Mouse (Mus musculus) brown adipose tissue, adult 24 weeks (tissue): ENCODE data around the gene Ap4b1. TPM values are rescaled to one million over a fixed set of nuclear protein-coding genes. Genes with fewer than 3 reads are reported as not detected.

Source experiments
- H3K27ac ChIP-seq: fragments of 200-500 bp; replicated peaks from 2 replicates; pipeline ENCODE4 v1.5.1; 2012; ENCODE audit warnings: low read depth, mild to moderate bottlenecking, low read length
- H3K4me1 ChIP-seq: fragments of 200-500 bp; 2 replicates; pipeline ENCODE4 v1.6.1; 2012; ENCODE audit warnings: low read length, mixed read lengths; ENCODE audit not compliant: control insufficient read depth, insufficient read depth, insufficient read length
- H3K4me3 ChIP-seq: fragments of 200-500 bp; 2 replicates; pipeline ENCODE4 v1.5.1; 2012; ENCODE audit warnings: low read depth, mild to moderate bottlenecking, low read length, moderate library complexity; ENCODE audit not compliant: insufficient read depth
- polyA plus RNA-seq: library from polyadenylated mRNA; stranded (reverse); fragments of >200 nt; gene quantifications from 2 replicates; pipeline ENCODE4 v1.2.4, GENCODE M21; 2012; ENCODE audit not compliant: missing spikeins, insufficient read depth, insufficient read length

Ap4b1 gene
- polyA plus RNA-seq, result 8.6 and 10.6 TPM in 2 replicates

DNA sequence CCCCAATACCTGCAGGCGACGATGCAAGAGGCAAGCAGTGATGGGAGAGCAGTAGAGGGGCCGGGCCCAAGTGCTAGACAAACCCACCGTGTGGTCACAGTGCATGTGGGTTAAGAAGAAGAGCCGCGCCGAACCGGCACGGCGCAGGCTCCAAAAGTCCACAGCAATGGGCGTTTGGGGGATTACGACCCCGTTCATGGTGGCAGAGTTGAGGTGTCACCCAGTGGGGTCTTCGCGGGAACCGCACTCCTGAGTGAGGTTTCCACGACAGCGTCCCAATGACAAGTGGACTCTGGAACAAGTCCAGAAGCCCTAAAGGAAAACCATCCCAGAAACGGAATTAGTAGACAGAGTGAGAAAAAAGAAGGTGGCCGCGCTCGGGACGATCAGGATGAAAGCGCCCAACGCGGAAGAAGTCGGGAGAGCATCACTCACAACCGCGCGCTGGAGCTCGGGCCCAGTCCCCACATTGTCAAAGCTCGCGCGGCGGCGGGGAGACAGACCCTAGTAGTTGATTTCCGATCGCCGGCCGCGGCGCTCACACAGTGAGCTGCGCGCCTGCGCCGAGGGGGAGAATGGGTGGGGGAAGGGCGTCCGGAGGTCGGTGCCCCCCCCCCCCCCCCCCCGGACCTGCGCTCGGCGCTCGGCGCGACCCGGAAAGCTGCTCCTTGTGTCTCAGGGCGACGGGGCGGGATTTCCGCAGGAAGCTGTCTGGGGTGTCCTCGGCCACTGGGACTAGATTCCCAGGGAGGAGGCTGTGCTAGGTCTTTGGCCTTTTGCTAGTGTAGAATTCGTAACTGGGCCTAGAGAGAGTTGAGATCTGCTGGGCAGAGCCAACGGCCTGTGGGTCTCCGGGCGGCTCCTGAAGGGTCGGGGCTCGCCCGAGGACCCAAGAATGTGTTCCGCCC, at the start of gene Ap4b1, which contains the start of the genes Dclre1b and Gm43064:
Gene Ap4b1, plus strand, starts transcription at position 630 of the 908 bp plus-strand sequence.
Gene Dclre1b, minus strand, starts transcription at position 554 of the 908 bp plus-strand sequence.
Gene Gm43064, plus strand, starts transcription at position 683 of the 908 bp plus-strand sequence.
- H3K4me1 ChIP-seq, result peaks cover 7% of the 10 kb centered on the region
- peak within 1 kb of the TSS; percentile 85 for H3K4me3 ChIP-seq
- peak within 1 kb of the TSS; percentile 98 for H3K27ac ChIP-seq

GRCm38 (mm10) chr3:103766789-103767188, 42.5 kb upstream of the Ap4b1 start:
- Histone ChIP-seq H3K4me1 (peaks cover 7% of the 10 kb centered on the region), H3K27ac (no peak overlapping the region), H3K4me3 (no peak overlapping the region)

- H3K4me3 ChIP-seq, result peak overlapping the region; percentile 37; the same call in 1 of the 2 replicates
- peak overlapping the region; percentile 52 for H3K27ac ChIP-seq
- peaks cover 24% of the 10 kb centered on the region for H3K4me1 ChIP-seq
These were observed 37.7 kb upstream of the Ap4b1 start for GRCm38 (mm10) chr3:103771531-103772130.

DNA sequence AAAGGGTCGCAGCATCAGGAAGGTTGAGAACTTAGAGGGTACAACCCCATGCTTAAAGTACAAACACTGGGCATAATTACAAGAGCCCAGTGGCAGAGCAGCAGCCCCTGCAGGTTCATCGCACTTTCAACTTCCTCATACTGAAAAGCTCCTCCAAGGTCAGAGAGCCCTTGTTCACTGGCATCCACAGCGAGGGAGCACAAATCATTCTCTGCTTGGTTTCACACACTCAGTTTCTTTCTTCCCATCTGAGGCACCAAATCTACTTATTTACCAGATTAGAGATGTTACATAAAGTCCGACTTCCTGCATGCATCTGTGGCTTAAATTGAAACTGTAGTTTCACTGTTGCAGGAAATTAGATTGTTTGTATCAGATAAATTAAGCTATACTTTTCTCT, 36.5 kb upstream of the Ap4b1 start:
- peak overlapping the region; percentile 38 for H3K27ac ChIP-seq
- H3K4me3 ChIP-seq, result no peak overlapping the region

DNA sequence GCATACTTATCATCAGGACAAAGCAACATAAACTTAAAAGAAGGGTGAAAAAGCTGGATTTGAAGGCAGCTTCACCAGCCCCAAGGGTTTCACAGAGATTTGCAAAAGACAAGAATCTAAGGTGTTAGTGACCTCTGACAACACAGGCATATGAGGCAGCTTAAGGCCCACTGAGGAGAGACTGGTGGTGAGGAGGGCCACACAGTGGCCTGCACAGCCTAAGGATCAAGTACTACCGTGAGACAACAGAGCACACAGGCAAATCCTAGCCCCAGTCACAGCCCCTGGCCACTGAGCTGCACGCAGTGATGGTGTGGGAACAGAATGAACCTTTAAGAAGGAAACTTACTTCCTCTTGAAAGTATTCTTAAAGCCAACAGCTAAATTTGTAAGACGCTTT, 35.8 kb upstream of the Ap4b1 start:
- H3K27ac ChIP-seq, result peak overlapping the region; percentile 62
- H3K4me3 ChIP-seq, result no peak overlapping the region
- peaks cover 24% of the 10 kb centered on the region for H3K4me1 ChIP-seq

More for the DNA sequence above, 36.5 kb upstream of the Ap4b1 start:
- peaks cover 24% of the 10 kb centered on the region for H3K4me1 ChIP-seq

DNA sequence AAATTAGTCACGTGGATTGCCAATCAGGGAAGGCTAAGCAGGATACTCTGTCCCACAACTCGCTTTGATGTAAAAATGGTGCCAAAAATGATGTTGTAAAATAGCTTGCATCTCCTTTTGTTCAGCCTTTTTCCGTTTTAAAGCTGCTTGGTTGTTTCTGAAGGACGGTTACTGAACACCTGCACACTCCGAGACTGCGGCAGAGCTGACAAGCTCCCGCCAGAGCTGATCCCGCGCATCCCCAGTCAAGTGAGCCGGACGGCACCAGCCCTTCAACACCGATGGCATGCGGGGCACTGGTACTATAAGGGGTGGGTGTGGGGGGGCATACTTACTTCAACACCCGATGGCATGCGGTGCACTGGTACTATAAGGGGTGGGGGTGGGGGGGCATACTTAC, 35.3 kb upstream of the Ap4b1 start:
- 0 out of 2 replicates have a peak overlapping the region, but pooled peaks have one; percentile 42 for H3K27ac ChIP-seq
- no peak overlapping the region for H3K4me3 ChIP-seq
- peaks cover 24% of the 10 kb centered on the region for H3K4me1 ChIP-seq

- H3K27ac ChIP-seq, result no peak overlapping the region
- H3K4me3 ChIP-seq, result no peak overlapping the region
- H3K4me1 ChIP-seq, result peaks cover 20% of the 10 kb centered on the region
These were observed 31.4 kb upstream of the Ap4b1 start for GRCm38 (mm10) chr3:103777940-103778339.

DNA sequence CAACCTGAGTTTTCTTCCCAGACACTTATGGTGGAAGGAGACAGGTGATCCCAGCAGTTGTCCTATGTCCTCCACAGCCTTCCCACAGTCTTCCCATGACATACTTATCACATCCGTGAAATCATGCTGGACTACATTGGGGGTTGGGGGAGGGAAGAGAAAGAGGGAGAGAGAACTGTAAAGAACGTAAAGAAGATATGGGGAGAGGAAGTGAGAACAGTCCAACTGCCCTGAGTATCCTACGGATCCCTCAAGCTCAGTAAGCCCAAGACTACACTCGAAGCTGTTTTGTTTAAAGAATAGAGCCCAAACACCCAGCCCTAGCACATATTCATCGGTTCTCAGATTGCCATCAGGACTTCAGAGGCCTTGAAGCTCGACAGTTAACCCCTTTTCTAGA, 30.7 kb upstream of the Ap4b1 start:
- Histone ChIP-seq H3K27ac (no peak overlapping the region), H3K4me3 (no peak overlapping the region), H3K4me1 (peaks cover 17% of the 10 kb centered on the region)

DNA sequence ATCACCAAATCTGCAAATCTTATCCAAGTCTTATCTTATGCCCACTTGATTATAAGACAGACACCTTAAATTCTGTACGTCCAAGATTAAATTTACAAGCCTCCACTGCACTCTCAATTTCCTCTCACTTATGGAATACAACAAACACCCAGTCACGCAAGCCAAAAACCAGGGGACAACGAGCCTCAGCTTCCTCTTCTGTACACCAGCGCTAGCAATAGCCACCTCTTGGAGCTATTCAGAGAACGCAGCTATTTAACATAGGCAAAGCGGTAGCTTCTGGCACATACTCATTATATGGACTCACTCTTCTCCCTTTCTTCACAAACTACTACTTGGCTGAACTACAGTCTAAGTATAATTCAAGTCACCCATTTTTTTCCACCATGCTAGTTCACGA, 30.1 kb upstream of the Ap4b1 start:
- Histone ChIP-seq H3K27ac (no peak overlapping the region), H3K4me3 (no peak overlapping the region), H3K4me1 (peaks cover 17% of the 10 kb centered on the region; the same call in 1 of the 2 replicates)

- H3K4me1 ChIP-seq, result peaks cover 19% of the 10 kb centered on the region; the same call in 1 of the 2 replicates
These were observed 29.0 kb upstream of the Ap4b1 start for GRCm38 (mm10) chr3:103780271-103780670.

GRCm38 (mm10) chr3:103780777-103781176, 28.5 kb upstream of the Ap4b1 start:
- no peak overlapping the region for H3K27ac ChIP-seq
- no peak overlapping the region for H3K4me3 ChIP-seq
- peaks cover 19% of the 10 kb centered on the region; the same call in 1 of the 2 replicates for H3K4me1 ChIP-seq

More at GRCm38 (mm10) chr3:103780271-103780670, 29.0 kb upstream of the Ap4b1 start:
- Histone ChIP-seq H3K27ac (no peak overlapping the region), H3K4me3 (no peak overlapping the region)

DNA sequence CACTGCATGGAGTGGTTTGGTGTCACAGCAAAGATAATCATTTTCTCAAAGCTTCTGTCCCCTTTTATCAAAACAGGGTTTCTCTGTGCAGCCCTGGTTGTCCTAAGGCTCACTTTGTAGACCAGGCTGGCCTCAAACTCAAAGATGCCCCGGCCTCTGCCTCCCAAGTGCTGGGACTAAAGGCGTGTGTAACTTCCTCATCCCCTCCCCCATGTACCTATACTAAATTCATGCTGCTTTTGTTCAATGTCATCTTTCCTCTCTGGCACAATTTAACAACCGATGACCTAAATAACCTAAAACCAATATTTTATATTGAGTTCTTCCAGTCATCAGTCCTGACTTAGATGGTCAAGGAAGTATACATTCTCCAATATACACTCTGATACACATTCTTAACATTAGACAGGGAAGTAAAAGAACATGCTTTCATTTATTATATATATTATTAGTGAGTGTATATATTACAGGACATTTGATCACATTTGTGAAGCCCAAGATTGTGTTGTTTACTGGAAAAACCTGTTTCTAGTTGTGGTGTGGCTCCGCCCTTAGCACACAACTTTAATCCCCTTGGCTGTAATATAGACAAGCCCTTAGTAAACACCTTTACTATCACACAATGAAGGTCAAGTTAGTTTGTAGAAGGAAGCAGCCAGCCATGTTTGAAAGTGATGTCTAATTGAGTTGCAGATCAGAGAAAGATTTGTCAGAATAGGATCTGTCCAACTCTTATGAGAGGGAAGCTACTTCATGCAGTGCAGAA, 26.3 kb upstream of the Ap4b1 start:
- Histone ChIP-seq H3K4me1 (peaks cover 31% of the 10 kb centered on the region; the same call in 1 of the 2 replicates), H3K27ac (no peak overlapping the region), H3K4me3 (no peak overlapping the region)

GRCm38 (mm10) chr3:103787225-103787624, 22.1 kb upstream of the Ap4b1 start:
- Histone ChIP-seq H3K27ac (peak overlapping the region; percentile 61), H3K4me1 (peaks cover 28% of the 10 kb centered on the region; the same call in 1 of the 2 replicates), H3K4me3 (no peak overlapping the region)

DNA sequence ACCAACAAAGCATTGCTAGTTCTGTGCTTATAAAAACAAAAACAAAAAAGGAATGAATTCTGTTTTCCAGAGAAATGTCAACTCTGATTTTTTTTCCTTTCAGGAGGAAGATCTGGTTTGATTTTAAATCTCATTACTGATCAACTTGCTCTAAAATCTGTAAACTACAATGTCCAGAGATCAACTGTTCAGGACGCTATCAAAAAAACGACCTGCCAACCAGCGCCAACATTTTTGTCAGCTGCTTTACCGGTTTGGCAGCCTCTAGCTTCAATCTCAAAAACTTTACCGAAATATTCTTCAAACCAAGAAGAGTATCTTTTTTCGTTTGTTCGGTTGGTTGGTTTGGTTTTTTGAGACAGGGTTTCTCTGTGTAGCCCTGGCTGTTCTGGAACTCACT, 20.2 kb upstream of the Ap4b1 start:
- peaks cover 31% of the 10 kb centered on the region for H3K4me1 ChIP-seq
- H3K27ac ChIP-seq, result peak overlapping the region; percentile 88

More for the DNA sequence above, 20.2 kb upstream of the Ap4b1 start:
- peak overlapping the region; percentile 41 for H3K4me3 ChIP-seq
